ENCODE assay signal across 9 mouse cellular contexts in genomic region chr16:63091471-63092300, GRCm38 (mm10).
DNase-seq lines count a peak whose midpoint lies in the region; ATAC-seq and TF ChIP-seq lines count a peak whose summit lies in the region.
"Had no signal": no experiment of that assay in that cellular context is flagged by ENCODE, and none has a peak within 500 bp of the region (broad histone marks: within the 10 kb centered on the region; RNA-seq: fewer than 3 reads in every experiment).

No protein-coding gene starts in this region.

- peak; percentile 87 for DNase-seq in heart, adult 11 months
- DNase-seq in heart, postnatal 4 days, result no peak
- DNase-seq in forelimb bud, embryonic 11.5 days (ENCODE audit: low read depth, low spot score), result peak; percentile 26
- DNase-seq in left cerebral cortex, postnatal 4 days, result peak; percentile 78
- DNase-seq in right cerebral cortex, postnatal 10 days (ENCODE audit: low spot score in 2 of 2), result peak; percentile 40 to 66
- no peak for DNase-seq in spleen, adult 18-20 months
- DNase-seq in liver, postnatal 0 days, result no peak
- DNase-seq: gastrocnemius, postnatal 25 days had no signal

- H3K9me3 ChIP-seq in liver, postnatal 0 days (ENCODE audit: low read length), result no peaks in the 10 kb centered on the region
- H3K9me3 ChIP-seq in intestine, postnatal 0 days (ENCODE audit: control insufficient read depth), result no peaks in the 10 kb centered on the region

- no peak for TF ChIP-seq CTCF in liver, postnatal 0 days (IDR thresholded peaks at IDR 0.05; ENCODE audit: low read depth)
- TF ChIP-seq CTCF in intestine, postnatal 0 days (IDR thresholded peaks at IDR 0.05; ENCODE audit: low read depth), result no peak

- intact Hi-C loops in left cerebral cortex, postnatal 4 days (cut with DNase I), result no loop called here

- WGBS in liver, postnatal 0 days (ENCODE audit: insufficient replicate concordance), result 74% methylated on average over 11 of the region's 11 CpGs
- WGBS in intestine, postnatal 0 days, result 67% methylated on average over 11 of the region's 11 CpGs

- H3K27ac ChIP-seq in liver, postnatal 0 days (ENCODE audit: low read depth), result no peak overlapping the region
- no peak overlapping the region for H3K27ac ChIP-seq in intestine, postnatal 0 days (ENCODE audit: low read depth, low read length)

- no peak overlapping the region for H3K4me2 ChIP-seq in liver, postnatal 0 days (ENCODE audit: low read depth, low read length)
- no peak overlapping the region for H3K4me2 ChIP-seq in intestine, postnatal 0 days (replicated peaks; ENCODE audit: low read depth)

- no peak for TF ChIP-seq EP300 in liver, postnatal 0 days (IDR thresholded peaks at IDR 0.05; ENCODE audit: low read depth)

- no peak for ATAC-seq in liver, postnatal 0 days
- ATAC-seq in intestine, postnatal 0 days, result no peak

- H3K9ac ChIP-seq in liver, postnatal 0 days (replicated peaks), result no peak overlapping the region
- H3K9ac ChIP-seq in intestine, postnatal 0 days (ENCODE audit: low read depth, low read length), result no peak overlapping the region

- H3K4me3 ChIP-seq in liver, postnatal 0 days (ENCODE audit: low read depth, low read length), result no peak overlapping the region
- no peak overlapping the region for H3K4me3 ChIP-seq in intestine, postnatal 0 days (ENCODE audit: low read depth, low read length)

- H3K4me1 ChIP-seq in liver, postnatal 0 days (ENCODE audit: insufficient read depth), result no peaks in the 10 kb centered on the region
- no peaks in the 10 kb centered on the region for H3K4me1 ChIP-seq in intestine, postnatal 0 days (replicated peaks; ENCODE audit: control insufficient read depth, insufficient read depth, low read length)

- H3K36me3 ChIP-seq in liver, postnatal 0 days (replicated peaks; ENCODE audit: insufficient read depth, low read length), result no peaks in the 10 kb centered on the region
- no peaks in the 10 kb centered on the region for H3K36me3 ChIP-seq in intestine, postnatal 0 days (ENCODE audit: control insufficient read depth, insufficient read depth)

- H3K27me3 ChIP-seq in liver, postnatal 0 days (ENCODE audit: insufficient read depth, low read length), result no peaks in the 10 kb centered on the region
- no peaks in the 10 kb centered on the region for H3K27me3 ChIP-seq in intestine, postnatal 0 days (replicated peaks; ENCODE audit: control insufficient read depth, insufficient read depth, low read length)

Comparison
In these comparisons a context has a peak if more than half of its experiments do, and no peak if none do; other contexts are left out.
1. DNase-seq: peak in heart, adult 11 months (single experiment), forelimb bud, embryonic 11.5 days (single experiment), left cerebral cortex, postnatal 4 days (single experiment) and right cerebral cortex, postnatal 10 days (2 of 2); none in heart, postnatal 4 days (single experiment), spleen, adult 18-20 months (0 of 2) and liver, postnatal 0 days (single experiment).